Mouse (Mus musculus) neural tube, embryonic 11.5 days (tissue): ENCODE data around the gene Robo1. TPM values are rescaled to one million over a fixed set of nuclear protein-coding genes. Genes with fewer than 3 reads are reported as not detected.

Source experiments
- ATAC-seq: fragments of 200-750 bp; cut with Nextera tagmentation; 2 replicates; pipeline ENCODE4 v1.8.0; 2017; ENCODE audit warnings: moderate number of reproducible peaks, mild to moderate bottlenecking, moderate TSS enrichment, moderate library complexity; ENCODE audit not compliant: insufficient read depth, low FRiP score, low TSS enrichment
- DNase-seq: peaks from one replicate; pipeline ENCODE4 v3.0.0-alpha.2; 2015; ENCODE audit warnings: low spot score
- H3K27ac ChIP-seq: fragments of 300-500 bp; sonication (generic); 2 replicates; pipeline ENCODE4 v1.5.1; 2014; ENCODE audit warnings: low read depth, mild to moderate bottlenecking, low read length
- H3K27me3 ChIP-seq: fragments of 300-500 bp; sonication (generic); 2 replicates; pipeline ENCODE4 v1.6.1; 2014; ENCODE audit warnings: mild to moderate bottlenecking, low read length, mixed read lengths; ENCODE audit not compliant: control insufficient read depth, insufficient read depth
- H3K36me3 ChIP-seq: fragments of 300-500 bp; sonication (generic); 2 replicates; pipeline ENCODE4 v1.6.1; 2014; ENCODE audit warnings: mild to moderate bottlenecking, low read length, moderate library complexity, mixed read lengths; ENCODE audit not compliant: control insufficient read depth, insufficient read depth
- H3K4me1 ChIP-seq: fragments of 300-500 bp; sonication (generic); 2 replicates; pipeline ENCODE4 v1.6.1; 2014; ENCODE audit warnings: low read length, mixed read lengths; ENCODE audit not compliant: control insufficient read depth, insufficient read depth
- H3K4me2 ChIP-seq: fragments of 300-500 bp; sonication (generic); 2 replicates; pipeline ENCODE4 v1.6.1; 2014; ENCODE audit warnings: low read depth, mild to moderate bottlenecking, moderate library complexity
- H3K4me3 ChIP-seq: fragments of 300-500 bp; sonication (generic); 2 replicates; pipeline ENCODE4 v1.5.1; 2014; ENCODE audit warnings: low read depth, low read length
- H3K9ac ChIP-seq: fragments of 300-500 bp; sonication (generic); 2 replicates; pipeline ENCODE4 v1.6.1; 2014; ENCODE audit warnings: mild to moderate bottlenecking, low read length
- H3K9me3 ChIP-seq: fragments of 300-500 bp; sonication (generic); 2 replicates; pipeline ENCODE4 v1.6.1; 2016; ENCODE audit warnings: low read length; ENCODE audit not compliant: control insufficient read depth
- WGBS: fragments of 180-500 bp; shearing (Covaris S2); extraction: QIAGEN DNeasy Blood & Tissue Kit; methylation state at CpG from one replicate; pipeline ENCODE4 v1.1.7; 2014; 5-methylcytosine and 5-hydroxymethylcytosine counted together
- polyA plus RNA-seq: library from polyadenylated mRNA; unstranded; fragments of >200 nt; fragmentation: Nextera tagmentation; extraction: Ambion mirVana; gene quantifications from 2 replicates; pipeline ENCODE4 v1.2.1, GENCODE M21; 2014

Robo1 gene
- polyA plus RNA-seq, 1 experiment from 2014 or later = 58.3 TPM

- H3K9ac ChIP-seq = no peak overlapping the region
- H3K36me3 ChIP-seq = no peaks in the 10 kb centered on the region
- no peaks in the 10 kb centered on the region for H3K27me3 ChIP-seq
- 0 out of 2 replicates have a peak, but pooled peaks cover 2% of the 10 kb centered on the region for H3K4me1 ChIP-seq
- no peaks in the 10 kb centered on the region for H3K9me3 ChIP-seq
- H3K27ac ChIP-seq = no peak overlapping the region; the same call in 1 of the 2 replicates
- H3K4me2 ChIP-seq = no peak overlapping the region
- H3K4me3 ChIP-seq = no peak overlapping the region
- ATAC-seq (no peak), DNase-seq (no peak)
- 75% methylated on average over 6 of the region's 6 CpGs for WGBS
Measured at GRCm38 (mm10) chr16:72782171-72782570, 474.1 kb downstream of the Robo1 start.

GRCm38 (mm10) chr16:72786079-72786478, 478.0 kb downstream of the Robo1 start:
- ATAC-seq (no peak), DNase-seq (no peak)
- Histone ChIP-seq H3K36me3 (no peaks in the 10 kb centered on the region), H3K9me3 (no peaks in the 10 kb centered on the region), H3K4me2 (no peak overlapping the region), H3K27ac (no peak overlapping the region), H3K4me1 (peaks cover 7% of the 10 kb centered on the region; the same call in 1 of the 2 replicates), H3K4me3 (no peak overlapping the region), H3K9ac (no peak overlapping the region), H3K27me3 (no peaks in the 10 kb centered on the region)
- WGBS = 83% methylated on average over 6 of the region's 6 CpGs

- Histone ChIP-seq H3K27me3 (no peaks in the 10 kb centered on the region), H3K4me1 (peaks cover 5% of the 10 kb centered on the region; the same call in 1 of the 2 replicates), H3K9me3 (no peaks in the 10 kb centered on the region), H3K4me3 (no peak overlapping the region), H3K9ac (no peak overlapping the region), H3K27ac (no peak overlapping the region), H3K4me2 (no peak overlapping the region), H3K36me3 (no peaks in the 10 kb centered on the region)
- DNase-seq (no peak), ATAC-seq (no peak)
- WGBS = 72% methylated on average over 5 of the region's 5 CpGs
Measured at GRCm38 (mm10) chr16:72786636-72787035, 478.5 kb downstream of the Robo1 start.

- DNase-seq (peak; percentile 73), ATAC-seq (peak; percentile 93)
- no peak overlapping the region for H3K27ac ChIP-seq
- H3K9ac ChIP-seq = no peak overlapping the region
- H3K4me2 ChIP-seq = no peak overlapping the region
- no peaks in the 10 kb centered on the region for H3K36me3 ChIP-seq
- no peaks in the 10 kb centered on the region for H3K27me3 ChIP-seq
- WGBS = 26% methylated on average over 7 of the region's 7 CpGs
- no peaks in the 10 kb centered on the region for H3K9me3 ChIP-seq
- H3K4me3 ChIP-seq = no peak overlapping the region
- peaks cover 5% of the 10 kb centered on the region; the same call in 1 of the 2 replicates for H3K4me1 ChIP-seq
Measured at GRCm38 (mm10) chr16:72788017-72788416, 479.9 kb downstream of the Robo1 start.

GRCm38 (mm10) chr16:72791181-72791705, 483.1 kb downstream of the Robo1 start:
- H3K4me2 ChIP-seq = no peak overlapping the region
- no peaks in the 10 kb centered on the region for H3K9me3 ChIP-seq
- H3K27ac ChIP-seq = no peak overlapping the region
- DNase-seq (no peak), ATAC-seq (no peak)
- no peak overlapping the region for H3K9ac ChIP-seq
- no peak overlapping the region for H3K4me3 ChIP-seq
- H3K27me3 ChIP-seq = no peaks in the 10 kb centered on the region
- no peaks in the 10 kb centered on the region for H3K36me3 ChIP-seq
- WGBS = 95% methylated on average over 9 of the region's 9 CpGs
- peaks cover 5% of the 10 kb centered on the region; the same call in 1 of the 2 replicates for H3K4me1 ChIP-seq

- Histone ChIP-seq H3K27me3 (no peaks in the 10 kb centered on the region), H3K27ac (no peak overlapping the region), H3K9me3 (no peaks in the 10 kb centered on the region), H3K4me2 (no peak overlapping the region), H3K4me1 (peaks cover under 1% of the 10 kb centered on the region; the same call in 1 of the 2 replicates), H3K36me3 (no peaks in the 10 kb centered on the region), H3K4me3 (no peak overlapping the region), H3K9ac (no peak overlapping the region)
- DNase-seq (no peak), ATAC-seq (no peak)
- 70% methylated on average over 6 of the region's 6 CpGs for WGBS
Measured at GRCm38 (mm10) chr16:72794692-72795378, 486.7 kb downstream of the Robo1 start.

GRCm38 (mm10) chr16:72795379-72795712, 487.2 kb downstream of the Robo1 start:
- no peak for ATAC-seq
- no peaks in the 10 kb centered on the region for H3K9me3 ChIP-seq
- DNase-seq = no peak
- no peaks in the 10 kb centered on the region for H3K27me3 ChIP-seq
- H3K4me2 ChIP-seq = no peak overlapping the region
- no peak overlapping the region for H3K9ac ChIP-seq
- H3K4me1 ChIP-seq = peaks cover 6% of the 10 kb centered on the region; the same call in 1 of the 2 replicates
- H3K36me3 ChIP-seq = no peaks in the 10 kb centered on the region
- H3K27ac ChIP-seq = no peak overlapping the region
- no peak overlapping the region for H3K4me3 ChIP-seq
- WGBS = 66% methylated on average over 1 of the region's 1 CpGs

GRCm38 (mm10) chr16:72798405-72798949, 490.4 kb downstream of the Robo1 start:
- Histone ChIP-seq H3K36me3 (no peaks in the 10 kb centered on the region), H3K27ac (no peak overlapping the region), H3K4me2 (no peak overlapping the region), H3K9me3 (no peaks in the 10 kb centered on the region), H3K4me1 (peaks cover 7% of the 10 kb centered on the region; the same call in 1 of the 2 replicates), H3K27me3 (no peaks in the 10 kb centered on the region), H3K4me3 (no peak overlapping the region), H3K9ac (no peak overlapping the region)
- ATAC-seq (no peak), DNase-seq (no peak)
- WGBS = 88% methylated on average over 12 of the region's 12 CpGs
